Mouse (Mus musculus) bone marrow, adult 2 months (tissue): ENCODE results near the gene Gm40460.
"Not testable (repeated sequence)": the region's sequence is repeated elsewhere in the genome, so short reads cannot be mapped to it uniquely, and the experiment has no call there.

ENCODE experiments used
- CTCF ChIP-seq: fragments of 200-500 bp; IDR thresholded peaks from 2 replicates; pipeline ENCODE4 v1.5.1; 2011; ENCODE audit warnings: low read length, control low read depth; ENCODE audit not compliant: control insufficient read depth, insufficient read depth
- POLR2A ChIP-seq: fragments of 200-500 bp; IDR thresholded peaks from 2 replicates; pipeline ENCODE4 v1.6.1; 2011; ENCODE audit warnings: low read depth, mild to moderate bottlenecking, control low read depth, low read length, borderline replicate concordance; ENCODE audit not compliant: control insufficient read depth

DNA sequence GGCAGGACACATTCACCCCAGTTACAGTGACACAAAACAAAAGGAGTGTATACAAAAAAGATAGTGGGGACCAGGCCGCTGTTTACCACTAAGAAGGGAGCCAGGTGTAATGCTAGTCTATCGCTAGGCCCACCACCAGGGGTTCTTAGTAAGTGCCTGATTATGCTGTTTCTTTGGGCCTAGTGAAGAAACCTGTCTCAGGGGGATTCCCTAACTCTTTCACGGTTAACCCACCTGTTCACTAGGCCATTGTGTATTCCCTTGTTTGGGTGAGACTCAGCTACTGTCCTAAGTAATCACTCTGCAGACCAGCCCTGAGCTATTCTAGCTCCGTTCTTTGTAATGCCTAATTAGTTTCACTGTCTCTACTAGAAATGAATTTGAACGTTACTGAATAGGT, 34.0 kb downstream of the Gm40460 start:
- TF ChIP-seq CTCF, POLR2A: not testable (repeated sequence)
